Mouse (Mus musculus) A20 (cell line): ENCODE results near the gene Fam189a1.

Experiments
- DNase-seq: peaks from one replicate; pipeline ENCODE4 v3.0.0-alpha.2; 2011; ENCODE audit warnings: low read depth, low spot score

The Fam189a1 gene

GRCm38 (mm10) chr7:64830214-64830995, 326.0 kb downstream of the Fam189a1 start:
- no peak for DNase-seq

- DNase-seq: no peak
Measured at GRCm38 (mm10) chr7:64821081-64821480, 335.3 kb downstream of the Fam189a1 start.

- DNase-seq: no peak
Measured at GRCm38 (mm10) chr7:64819683-64820082, 336.7 kb downstream of the Fam189a1 start.

GRCm38 (mm10) chr7:64808876-64809275, 347.5 kb downstream of the Fam189a1 start:
- no peak for DNase-seq

GRCm38 (mm10) chr7:64805100-64805499, 351.3 kb downstream of the Fam189a1 start:
- DNase-seq: no peak

GRCm38 (mm10) chr7:64795554-64795953, 360.8 kb downstream of the Fam189a1 start:
- no peak for DNase-seq

GRCm38 (mm10) chr7:64792031-64792430, 364.3 kb downstream of the Fam189a1 start:
- no peak for DNase-seq

GRCm38 (mm10) chr7:64791145-64791544, 365.2 kb downstream of the Fam189a1 start:
- DNase-seq: no peak

- no peak for DNase-seq
Measured at GRCm38 (mm10) chr7:64785040-64785439, 371.3 kb downstream of the Fam189a1 start.

GRCm38 (mm10) chr7:64779501-64779900, 376.9 kb downstream of the Fam189a1 start:
- no peak for DNase-seq

- no peak for DNase-seq
Measured at GRCm38 (mm10) chr7:64776708-64777489, 379.5 kb downstream of the Fam189a1 start.

GRCm38 (mm10) chr7:64773465-64773864, 382.9 kb downstream of the Fam189a1 start:
- no peak for DNase-seq

- no peak for DNase-seq
Measured at GRCm38 (mm10) chr7:64770779-64771390, 385.5 kb downstream of the Fam189a1 start.

GRCm38 (mm10) chr7:64769768-64770167, 386.6 kb downstream of the Fam189a1 start:
- no peak for DNase-seq

- DNase-seq: no peak
Measured at GRCm38 (mm10) chr7:64765595-64765994, 390.8 kb downstream of the Fam189a1 start.

- DNase-seq: no peak
Measured at GRCm38 (mm10) chr7:64755141-64755540, 401.2 kb downstream of the Fam189a1 start.

- DNase-seq: no peak
Measured at GRCm38 (mm10) chr7:64754161-64754560, 402.2 kb downstream of the Fam189a1 start.

- DNase-seq: no peak
Measured at GRCm38 (mm10) chr7:64753678-64754077, 402.7 kb downstream of the Fam189a1 start.

- DNase-seq: no peak
Measured at GRCm38 (mm10) chr7:64752133-64752532, 404.2 kb downstream of the Fam189a1 start.

- no peak for DNase-seq
Measured at GRCm38 (mm10) chr7:64751465-64751864, 404.9 kb downstream of the Fam189a1 start.

GRCm38 (mm10) chr7:64743610-64744009, 412.8 kb downstream of the Fam189a1 start:
- DNase-seq: no peak
